Mouse (Mus musculus): ENCODE results near the gene Cblb.

The Cblb gene

GRCm38 (mm10) chr16:52200107-52200506 lies 169.1 kb downstream of the Cblb start:
- no peak for DNase-seq (ENCODE audit: low spot score)

- DNase-seq (ENCODE audit: low spot score): no peak
These were observed 180.0 kb downstream of the Cblb start for GRCm38 (mm10) chr16:52210844-52211606.

GRCm38 (mm10) chr16:52219069-52219468 lies 188.0 kb downstream of the Cblb start:
- no peak for DNase-seq (ENCODE audit: low spot score)

- no peak for DNase-seq (ENCODE audit: low spot score)
These were observed 191.9 kb downstream of the Cblb start for GRCm38 (mm10) chr16:52222896-52223295.

- DNase-seq (ENCODE audit: low spot score): no peak
These were observed 198.4 kb downstream of the Cblb start for GRCm38 (mm10) chr16:52229446-52229845.

- DNase-seq (ENCODE audit: low spot score): no peak
These were observed 198.9 kb downstream of the Cblb start for GRCm38 (mm10) chr16:52229930-52230329.

GRCm38 (mm10) chr16:52242144-52242543 lies 211.1 kb downstream of the Cblb start:
- DNase-seq (ENCODE audit: low spot score): no peak

GRCm38 (mm10) chr16:52243421-52243973 lies 212.5 kb downstream of the Cblb start:
- DNase-seq (ENCODE audit: low spot score): no peak

- no peak for DNase-seq (ENCODE audit: low spot score)
These were observed 219.2 kb downstream of the Cblb start for GRCm38 (mm10) chr16:52250196-52250595.

GRCm38 (mm10) chr16:52250935-52251334 lies 219.9 kb downstream of the Cblb start:
- DNase-seq (ENCODE audit: low spot score): no peak
